Mouse (Mus musculus) small intestine, adult 2 months (tissue): ENCODE measurements at regions not wholly inside any gene's neighbourhood (a gene's known extent, or its start where the extent isn't known, plus 50 kb on each side); places are given as distances from the start of the nearest gene placed in this dataset.

Experiments
- H3K27ac ChIP-seq: fragments of 200-500 bp; 2 replicates; pipeline ENCODE4 v1.5.1; 2012; ENCODE audit warnings: low read depth, low read length, control low read depth, inconsistent platforms; ENCODE audit not compliant: insufficient read depth
- H3K27me3 ChIP-seq: fragments of 200-500 bp; 2 replicates; pipeline ENCODE4 v1.6.1; 2012; ENCODE audit warnings: mild to moderate bottlenecking, moderate library complexity, low read length, inconsistent platforms; ENCODE audit not compliant: control insufficient read depth, insufficient read depth
- H3K36me3 ChIP-seq: fragments of 200-500 bp; 2 replicates; pipeline ENCODE4 v1.6.1; 2012; ENCODE audit warnings: mild to moderate bottlenecking, low read length, control low read depth, inconsistent platforms; ENCODE audit not compliant: control insufficient read depth, insufficient read depth
- H3K4me1 ChIP-seq: fragments of 200-500 bp; 2 replicates; pipeline ENCODE4 v1.6.1; 2012; ENCODE audit warnings: low read length, inconsistent platforms, mixed read lengths; ENCODE audit not compliant: control insufficient read depth, insufficient read depth, insufficient read length
- H3K4me3 ChIP-seq: fragments of 200-500 bp; 2 replicates; pipeline ENCODE4 v1.5.1; 2012; ENCODE audit warnings: low read depth, mild to moderate bottlenecking, control low read depth, inconsistent platforms, low read length, moderate library complexity
- CTCF ChIP-seq: fragments of 200-500 bp; IDR thresholded peaks from 2 replicates; pipeline ENCODE4 v1.5.1; 2012; ENCODE audit warnings: low read depth, mild to moderate bottlenecking, control low read depth, inconsistent platforms, low read length, moderate library complexity, mixed read lengths; ENCODE audit not compliant: insufficient replicate concordance, insufficient read length; ENCODE audit errors: extremely low read depth
- POLR2A ChIP-seq: fragments of 200-500 bp; IDR thresholded peaks from 2 replicates; pipeline ENCODE4 v1.6.1; 2012; ENCODE audit warnings: low read depth, mild to moderate bottlenecking, control low read depth, inconsistent platforms, low read length, moderate library complexity
- WGBS: fragments of 180-500 bp; shearing (Covaris S2); methylation state at CpG from one replicate; pipeline ENCODE4 v1.1.7; 2018; 5-methylcytosine and 5-hydroxymethylcytosine counted together

DNA sequence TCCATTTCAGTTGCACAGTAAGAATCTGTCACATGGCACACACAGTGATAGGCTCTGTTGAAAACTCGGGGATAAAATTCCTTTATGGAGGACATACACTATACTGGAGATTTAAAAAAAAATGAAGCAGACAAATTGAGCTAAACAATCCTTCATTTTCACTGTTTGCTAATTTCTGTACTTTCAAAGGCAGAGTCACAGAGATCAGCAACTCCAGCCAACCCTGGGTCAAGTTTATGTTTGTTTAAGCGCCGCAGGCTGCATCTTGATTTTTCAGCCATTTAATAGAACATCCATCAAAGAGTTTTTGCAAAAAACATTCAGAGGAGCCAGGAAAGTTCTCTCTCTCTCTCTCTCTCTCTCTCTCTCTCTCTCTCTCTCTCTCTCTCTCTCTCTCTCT lies 114.8 kb downstream of the Anxa2 start:
- no peak overlapping the region for H3K27ac ChIP-seq
- H3K4me3 ChIP-seq = no peak overlapping the region
- H3K4me1 ChIP-seq = no peaks in the 10 kb centered on the region
- 50% methylated on average over 3 of the region's 3 CpGs for WGBS
- H3K27me3 ChIP-seq = no peaks in the 10 kb centered on the region
- no peak for TF ChIP-seq POLR2A
- TF ChIP-seq CTCF = no peak
- H3K36me3 ChIP-seq = no peaks in the 10 kb centered on the region

DNA sequence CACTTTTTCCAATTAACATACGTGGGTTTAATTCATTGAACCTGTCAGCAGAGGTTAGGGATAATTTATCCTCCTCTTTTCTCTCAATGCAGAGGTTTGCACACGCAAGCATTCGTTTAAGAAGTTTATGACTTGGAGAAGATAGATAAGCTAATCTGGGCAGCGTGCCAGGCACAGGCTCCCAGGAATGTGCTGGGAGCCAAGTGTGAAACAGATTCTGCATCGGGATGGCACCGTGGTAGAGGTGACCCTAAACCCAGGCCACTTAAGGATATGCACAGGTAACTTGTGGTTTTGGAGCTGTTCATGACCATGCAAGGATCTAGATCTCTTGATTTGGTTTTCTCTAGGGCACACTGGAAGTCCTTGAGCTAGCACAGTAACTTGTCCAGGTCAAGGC lies 113.6 kb downstream of the Anxa2 start:
- 19% methylated on average over 6 of the region's 6 CpGs for WGBS
- no peak for TF ChIP-seq POLR2A
- TF ChIP-seq CTCF = no peak
- Histone ChIP-seq H3K4me3 (no peak overlapping the region), H3K4me1 (no peaks in the 10 kb centered on the region), H3K36me3 (no peaks in the 10 kb centered on the region), H3K27me3 (no peaks in the 10 kb centered on the region), H3K27ac (no peak overlapping the region)

DNA sequence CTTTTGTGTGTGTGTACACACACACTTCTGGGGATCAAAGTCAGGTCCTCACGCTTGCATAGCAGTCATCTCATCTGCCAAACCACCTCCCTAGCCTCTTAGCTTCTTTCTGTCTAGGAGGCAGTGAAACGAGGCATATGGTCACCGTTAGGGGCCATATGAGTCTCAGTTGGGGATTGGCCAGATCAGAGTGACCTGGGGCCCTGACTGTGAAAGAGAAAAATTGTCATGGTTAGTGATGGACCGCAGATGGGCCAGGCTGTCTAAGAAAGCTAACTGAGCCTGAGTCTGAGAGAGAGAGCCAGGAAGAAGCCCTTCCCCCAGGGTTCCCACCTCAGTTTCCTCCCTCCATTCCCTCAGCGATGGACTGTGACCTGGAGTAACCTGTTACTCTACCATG lies 89.8 kb downstream of the Anxa2 start:
- TF ChIP-seq CTCF = no peak
- no peak for TF ChIP-seq POLR2A
- no peak overlapping the region for H3K27ac ChIP-seq
- no peaks in the 10 kb centered on the region for H3K27me3 ChIP-seq
- no peaks in the 10 kb centered on the region for H3K4me1 ChIP-seq
- no peaks in the 10 kb centered on the region for H3K36me3 ChIP-seq
- WGBS = 71% methylated on average over 5 of the region's 5 CpGs
- H3K4me3 ChIP-seq = no peak overlapping the region
